Mouse (Mus musculus) neutrophil, adult 5-6 weeks (primary cell): Measurements from ENCODE around the gene Brca2. TPM values are rescaled to one million over a fixed set of nuclear protein-coding genes. Genes with fewer than 3 reads are reported as not detected.

Experiments
- ATAC-seq: fragments of 151-379, 151-347 bp; 2 replicates; pipeline ENCODE4 v1.8.0; 2017; ENCODE audit warnings: mild to moderate bottlenecking, moderate TSS enrichment; ENCODE audit not compliant: insufficient number of reproducible peaks, poor library complexity, low FRiP score, severe bottlenecking; ENCODE audit errors: extremely low read depth
- total RNA-seq: library from RNA; stranded (forward); fragments of 200-1000 nt; gene quantifications from 2 replicates; pipeline ENCODE4 v1.2.3, GENCODE M21; 2017

Brca2 gene
- total RNA-seq, 1 experiment from 2014 or later: 7.8 TPM

- ATAC-seq: no peak
Observed at GRCm38 (mm10) chr5:150560851-150561250, 38.4 kb downstream of the Brca2 start.

- no peak for ATAC-seq
Observed at GRCm38 (mm10) chr5:150561376-150561775, 38.9 kb downstream of the Brca2 start.

GRCm38 (mm10) chr5:150561783-150562182 lies 39.4 kb downstream of the Brca2 start:
- no peak for ATAC-seq

- no peak for ATAC-seq
Observed at GRCm38 (mm10) chr5:150564426-150564825, 42.0 kb downstream of the Brca2 start.

GRCm38 (mm10) chr5:150566226-150566625 lies 43.8 kb downstream of the Brca2 start:
- ATAC-seq: no peak

- no peak for ATAC-seq
Observed at GRCm38 (mm10) chr5:150566971-150567370, 44.5 kb downstream of the Brca2 start.

GRCm38 (mm10) chr5:150570496-150571219 lies 48.2 kb downstream of the Brca2 start:
- ATAC-seq: no peak

- ATAC-seq: no peak
Observed at GRCm38 (mm10) chr5:150574403-150574802, 52.0 kb downstream of the Brca2 start.

- no peak for ATAC-seq
Observed at GRCm38 (mm10) chr5:150574885-150575284, 52.5 kb downstream of the Brca2 start.

- ATAC-seq: no peak
Observed at GRCm38 (mm10) chr5:150576832-150577231, 54.4 kb downstream of the Brca2 start.

GRCm38 (mm10) chr5:150578613-150579171 lies 56.3 kb downstream of the Brca2 start:
- ATAC-seq: no peak

- no peak for ATAC-seq
Observed at GRCm38 (mm10) chr5:150581180-150581579, 58.8 kb downstream of the Brca2 start.

- no peak for ATAC-seq
Observed at GRCm38 (mm10) chr5:150583181-150583580, 60.8 kb downstream of the Brca2 start.

GRCm38 (mm10) chr5:150583622-150584336 lies 61.3 kb downstream of the Brca2 start:
- ATAC-seq: no peak; the same call in 1 of the 2 replicates

GRCm38 (mm10) chr5:150584337-150584729 lies 61.9 kb downstream of the Brca2 start:
- ATAC-seq: no peak

GRCm38 (mm10) chr5:150589945-150590344 lies 67.5 kb downstream of the Brca2 start:
- ATAC-seq: no peak

- peak; percentile 49; the same call in 1 of the 2 replicates for ATAC-seq
Observed at GRCm38 (mm10) chr5:150592186-150592903, 69.9 kb downstream of the Brca2 start.

GRCm38 (mm10) chr5:150592904-150593755 lies 70.7 kb downstream of the Brca2 start:
- no peak for ATAC-seq
